Mouse (Mus musculus) kidney, embryonic 16.5 days (tissue): ENCODE measurements around the gene Lmf2. TPM values are rescaled to one million over a fixed set of nuclear protein-coding genes. Genes with fewer than 3 reads are reported as not detected.

Experiments used
- ATAC-seq: fragments of 200-750 bp; cut with Nextera tagmentation; 2 replicates; pipeline ENCODE4 v1.8.0; 2017; ENCODE audit warnings: moderate TSS enrichment; ENCODE audit not compliant: low FRiP score, low TSS enrichment
- H3K27ac ChIP-seq: fragments of 300-500 bp; sonication (generic); 2 replicates; pipeline ENCODE4 v1.5.1; 2014; ENCODE audit warnings: low read length
- H3K27me3 ChIP-seq: fragments of 300-500 bp; sonication (generic); 2 replicates; pipeline ENCODE4 v1.6.1; 2014; ENCODE audit warnings: low read length, control low read depth, mixed read lengths; ENCODE audit not compliant: insufficient read depth
- H3K36me3 ChIP-seq: fragments of 300-500 bp; sonication (generic); 2 replicates; pipeline ENCODE4 v1.6.1; 2014; ENCODE audit warnings: low read length, control low read depth, mixed read lengths; ENCODE audit not compliant: insufficient read depth
- H3K4me1 ChIP-seq: fragments of 300-500 bp; sonication (generic); 2 replicates; pipeline ENCODE4 v1.6.1; 2014; ENCODE audit warnings: low read length, control low read depth, mixed read lengths; ENCODE audit not compliant: insufficient read depth
- H3K4me2 ChIP-seq: fragments of 300-500 bp; sonication (generic); replicated peaks from 2 replicates; pipeline ENCODE4 v1.6.1; 2014; ENCODE audit warnings: low read depth, low read length
- H3K4me3 ChIP-seq: fragments of 300-500 bp; sonication (generic); 2 replicates; pipeline ENCODE4 v1.5.1; 2014; ENCODE audit warnings: mild to moderate bottlenecking, low read length
- H3K9ac ChIP-seq: fragments of 300-500 bp; sonication (generic); replicated peaks from 2 replicates; pipeline ENCODE4 v1.6.1; 2014; ENCODE audit warnings: low read length
- H3K9me3 ChIP-seq: fragments of 300-500 bp; sonication (generic); 2 replicates; pipeline ENCODE4 v1.6.1; 2016; ENCODE audit warnings: low read length, control low read depth
- WGBS: fragments of 180-500 bp; shearing (Covaris S2); extraction: QIAGEN DNeasy Blood & Tissue Kit; methylation state at CpG from one replicate; pipeline ENCODE4 v1.1.7; 2014; 5-methylcytosine and 5-hydroxymethylcytosine counted together
- polyA plus RNA-seq: library from polyadenylated mRNA; unstranded; fragments of >200 nt; fragmentation: Nextera tagmentation; extraction: Ambion mirVana; gene quantifications from 2 replicates; pipeline ENCODE4 v1.2.1, GENCODE M21; 2015

Lmf2 gene
- polyA plus RNA-seq = 68.3 and 79.0 TPM in 2 replicates

- Histone ChIP-seq H3K4me3 (peak within 1 kb of the TSS; percentile 62), H3K27ac (peak within 1 kb of the TSS; percentile 89), H3K9me3 (no peaks in the 10 kb centered on the region), H3K36me3 (peaks cover 31% of the 10 kb centered on the region), H3K27me3 (no peaks in the 10 kb centered on the region), H3K9ac (peak within 1 kb of the TSS; percentile 77), H3K4me2 (peak within 1 kb of the TSS; percentile 80), H3K4me1 (peaks cover 22% of the 10 kb centered on the region)
- WGBS = under 1% methylated on average over 62 of the region's 64 CpGs
- ATAC-seq = peak; percentile 90
Measured at GRCm38 (mm10) chr15:89355241-89356187, at the start of gene Lmf2, which contains the start of gene Ncaph2. Gene Lmf2 (minus strand): TSS chr15:89355659. Gene Ncaph2 (plus strand): TSS chr15:89355719.

DNA sequence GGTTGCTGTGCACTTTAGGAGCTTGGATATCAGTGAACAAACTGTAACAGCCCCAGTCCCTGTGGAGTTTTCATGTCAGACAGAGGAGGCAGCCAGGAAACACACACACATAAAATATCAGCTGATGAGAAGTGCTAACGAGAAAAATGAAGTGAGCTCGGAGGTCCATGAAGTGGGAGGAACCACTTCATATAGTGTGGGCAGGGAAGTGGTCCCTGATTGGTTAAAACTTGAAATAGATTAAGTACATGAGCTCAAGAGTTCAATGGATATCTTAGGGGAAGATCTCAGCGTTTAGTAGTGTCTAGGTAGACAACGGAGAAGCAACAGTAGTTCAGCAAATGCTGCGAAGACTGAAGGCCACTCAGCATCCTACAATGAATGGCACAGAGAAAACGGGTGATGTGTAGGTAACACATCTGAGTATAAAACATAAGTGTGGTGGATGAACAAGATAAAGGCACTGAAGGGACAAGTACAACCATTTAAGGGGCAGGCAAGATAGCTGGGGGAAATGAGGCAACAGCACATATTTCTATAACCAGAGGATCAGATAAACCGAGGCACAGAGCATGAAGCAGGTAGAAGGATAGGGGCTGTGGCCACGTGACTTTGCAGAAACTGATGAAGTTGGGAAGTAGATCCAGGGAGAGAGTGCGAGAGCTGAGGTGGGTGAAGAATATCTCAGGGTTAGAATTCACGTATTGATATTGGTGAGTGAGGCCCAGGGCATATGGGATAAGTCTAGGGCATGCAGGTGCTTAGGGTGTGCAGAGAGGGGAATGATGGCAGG, 49.6 kb upstream of the Lmf2 start:
- Histone ChIP-seq H3K4me1 (no peaks in the 10 kb centered on the region), H3K9ac (no peak overlapping the region), H3K9me3 (peaks cover 14% of the 10 kb centered on the region), H3K27ac (no peak overlapping the region), H3K4me3 (no peak overlapping the region), H3K27me3 (no peaks in the 10 kb centered on the region), H3K4me2 (no peak overlapping the region), H3K36me3 (no peaks in the 10 kb centered on the region)
- 76% methylated on average over 10 of the region's 10 CpGs for WGBS
- ATAC-seq = no peak

DNA sequence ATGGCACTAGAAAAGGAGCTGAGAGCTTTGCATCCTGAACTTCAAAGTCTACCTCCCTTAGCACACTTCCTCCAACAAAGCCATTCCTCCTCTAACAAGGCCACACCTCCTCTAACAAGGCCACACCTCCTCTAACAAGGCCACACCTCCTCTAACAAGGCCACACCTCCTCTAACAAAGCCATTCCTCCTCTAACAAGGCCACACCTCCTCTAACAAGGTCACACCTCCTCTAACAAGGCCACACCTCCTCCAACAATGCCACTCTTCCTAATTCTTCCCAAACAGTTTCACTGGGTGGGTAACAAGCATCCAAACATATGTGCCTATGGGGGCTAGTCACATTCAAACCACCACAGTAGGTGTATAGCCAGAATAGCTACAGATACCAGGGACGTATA, 47.0 kb upstream of the Lmf2 start:
- Histone ChIP-seq H3K4me3 (no peak overlapping the region), H3K4me2 (no peak overlapping the region), H3K4me1 (no peaks in the 10 kb centered on the region), H3K27ac (no peak overlapping the region), H3K36me3 (no peaks in the 10 kb centered on the region), H3K9ac (no peak overlapping the region), H3K27me3 (no peaks in the 10 kb centered on the region), H3K9me3 (no peaks in the 10 kb centered on the region; the same call in 1 of the 2 replicates)
- 88% methylated on average over 1 of the region's 1 CpGs for WGBS
- ATAC-seq = no peak

DNA sequence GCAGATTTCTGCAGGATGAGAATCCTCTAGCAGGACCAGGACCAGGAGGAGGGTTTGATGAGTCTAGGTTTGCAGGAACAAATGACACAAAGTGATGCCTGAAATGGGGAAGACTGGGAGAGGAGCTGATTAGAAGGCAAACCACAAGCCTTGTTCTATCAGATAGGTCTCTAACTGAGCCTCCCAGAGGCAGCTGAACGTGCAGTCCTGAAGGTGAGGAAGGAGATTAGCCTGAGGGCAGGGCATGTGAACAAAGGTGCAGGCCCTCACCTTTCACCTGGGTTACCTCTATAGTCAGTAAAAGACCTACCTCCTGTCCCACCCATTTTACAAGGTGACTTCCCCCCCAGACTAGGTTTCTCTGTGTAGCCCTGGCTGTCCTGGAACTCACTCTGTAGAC, 44.3 kb upstream of the Lmf2 start:
- Histone ChIP-seq H3K27me3 (no peaks in the 10 kb centered on the region), H3K9me3 (no peaks in the 10 kb centered on the region), H3K4me3 (no peak overlapping the region), H3K4me2 (no peak overlapping the region), H3K4me1 (no peaks in the 10 kb centered on the region), H3K9ac (no peak overlapping the region), H3K36me3 (no peaks in the 10 kb centered on the region), H3K27ac (no peak overlapping the region)
- 80% methylated on average over 1 of the region's 1 CpGs for WGBS
- ATAC-seq = no peak

DNA sequence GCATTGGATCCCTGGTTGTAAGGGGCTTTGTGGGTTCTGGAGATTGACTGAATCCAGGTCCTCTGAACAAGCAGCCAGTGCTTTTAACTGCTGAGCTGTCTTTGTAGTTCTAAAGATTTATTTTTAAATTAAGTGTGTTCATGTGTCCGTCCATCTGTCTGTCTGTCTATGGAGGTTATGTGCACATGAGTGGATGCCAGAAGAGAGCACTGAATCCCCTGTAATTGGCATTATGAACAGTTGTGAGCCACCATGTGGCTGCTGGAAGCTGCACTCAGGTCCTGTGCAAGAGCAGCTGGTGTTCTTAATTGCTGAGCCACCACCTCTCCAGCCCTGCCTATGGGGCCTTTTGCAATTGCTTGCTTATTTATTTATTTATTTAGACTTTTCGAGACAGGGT, 42.7 kb upstream of the Lmf2 start:
- Histone ChIP-seq H3K27ac (no peak overlapping the region), H3K4me2 (no peak overlapping the region), H3K9me3 (no peaks in the 10 kb centered on the region), H3K4me1 (no peaks in the 10 kb centered on the region), H3K4me3 (no peak overlapping the region), H3K27me3 (no peaks in the 10 kb centered on the region), H3K9ac (no peak overlapping the region), H3K36me3 (no peaks in the 10 kb centered on the region)
- whole genome bisulfite sequencing = 83% methylated on average over 2 of the region's 2 CpGs
- no peak for ATAC-seq

DNA sequence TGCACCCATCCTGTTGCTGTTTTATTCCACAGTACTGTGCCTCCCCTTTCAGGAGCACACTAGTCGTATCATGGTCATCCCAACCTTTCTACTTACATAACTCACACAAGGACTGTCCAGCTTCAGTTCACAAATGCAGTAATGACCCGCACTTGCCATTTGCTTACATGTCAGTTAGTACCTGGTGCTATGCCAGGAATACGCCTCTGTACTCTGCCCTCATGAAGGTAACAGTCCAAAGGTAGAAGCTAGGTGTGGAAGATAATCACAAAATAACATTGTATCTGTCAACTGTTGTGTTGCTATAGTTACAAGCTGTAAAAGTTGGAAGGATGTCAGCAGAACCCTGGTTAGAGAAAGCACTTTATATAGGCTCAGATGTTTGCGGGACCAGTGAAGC, 41.4 kb upstream of the Lmf2 start:
- Histone ChIP-seq H3K27me3 (no peaks in the 10 kb centered on the region), H3K9me3 (no peaks in the 10 kb centered on the region), H3K36me3 (no peaks in the 10 kb centered on the region), H3K4me3 (no peak overlapping the region), H3K27ac (no peak overlapping the region), H3K4me2 (no peak overlapping the region), H3K4me1 (no peaks in the 10 kb centered on the region), H3K9ac (no peak overlapping the region)
- no peak for ATAC-seq
- 78% methylated on average over 4 of the region's 4 CpGs for WGBS

DNA sequence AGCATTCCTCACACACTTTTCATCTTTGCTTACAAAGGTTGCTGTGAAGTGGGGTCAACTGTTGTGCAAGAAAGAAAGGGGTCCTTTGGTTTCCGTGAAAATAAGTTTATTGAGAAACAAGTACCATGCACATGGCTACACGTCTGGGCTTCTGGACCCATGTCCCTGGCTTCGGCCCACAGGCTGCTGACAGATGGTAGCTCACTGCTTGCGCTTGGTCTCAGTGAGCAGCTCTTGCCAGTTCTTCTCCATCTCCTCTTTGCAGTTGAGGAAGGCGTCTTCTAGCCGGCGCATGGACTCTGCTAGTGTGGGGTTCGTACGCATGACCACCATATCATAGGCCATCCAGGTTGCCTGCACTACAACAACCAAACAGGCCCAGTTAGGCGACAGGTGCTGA, 34.6 kb upstream of the Lmf2 start:
- Histone ChIP-seq H3K36me3 (no peaks in the 10 kb centered on the region), H3K4me1 (no peaks in the 10 kb centered on the region), H3K27ac (no peak overlapping the region), H3K9me3 (no peaks in the 10 kb centered on the region), H3K4me3 (no peak overlapping the region), H3K9ac (no peak overlapping the region), H3K27me3 (no peaks in the 10 kb centered on the region), H3K4me2 (no peak overlapping the region)
- 94% methylated on average over 10 of the region's 10 CpGs for WGBS
- ATAC-seq = no peak

GRCm38 (mm10) chr15:89387127-89387526, 31.7 kb upstream of the Lmf2 start:
- no peak overlapping the region for H3K27ac ChIP-seq
- no peaks in the 10 kb centered on the region for H3K4me1 ChIP-seq
- H3K9me3 ChIP-seq = no peaks in the 10 kb centered on the region
- ATAC-seq = no peak
- H3K9ac ChIP-seq = no peak overlapping the region
- no peaks in the 10 kb centered on the region for H3K27me3 ChIP-seq
- H3K4me2 ChIP-seq = no peak overlapping the region
- WGBS = 44% methylated on average over 12 of the region's 12 CpGs
- H3K36me3 ChIP-seq = no peaks in the 10 kb centered on the region
- H3K4me3 ChIP-seq = no peak overlapping the region

DNA sequence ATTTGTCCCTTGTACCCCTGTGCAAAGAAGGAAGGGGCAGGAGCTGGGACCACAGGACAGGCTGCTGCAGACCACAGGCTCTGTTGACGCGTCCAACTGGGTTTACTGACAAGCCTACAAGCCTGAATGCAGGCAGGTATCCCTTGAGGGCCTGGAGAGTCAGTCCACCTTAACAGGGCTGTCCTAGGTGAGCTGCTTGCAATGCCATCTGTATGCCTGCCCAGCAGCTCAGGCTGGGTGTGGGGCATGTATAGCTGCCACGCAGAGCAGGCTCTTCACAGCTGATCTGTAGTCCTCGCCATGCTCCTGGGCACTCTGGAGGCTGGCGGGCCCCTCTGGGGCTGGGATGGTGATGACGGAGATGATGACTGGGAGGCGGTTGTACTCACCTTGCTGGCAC, 29.2 kb upstream of the Lmf2 start, which contains the start of gene Klhdc7b:
Klhdc7b (plus strand) TSS at position 301 of the 400 bp plus-strand sequence.
- 0 out of 2 replicates have a peak, but pooled peaks have one; percentile 9 for ATAC-seq
- H3K9ac ChIP-seq = no peak within 1 kb of the TSS
- H3K4me1 ChIP-seq = peaks cover under 1% of the 10 kb centered on the region; the same call in 1 of the 2 replicates
- WGBS = 86% methylated on average over 7 of the region's 7 CpGs
- no peak within 1 kb of the TSS for H3K4me3 ChIP-seq
- H3K4me2 ChIP-seq = no peak within 1 kb of the TSS
- H3K9me3 ChIP-seq = no peaks in the 10 kb centered on the region
- peaks cover 11% of the 10 kb centered on the region for H3K27me3 ChIP-seq
- H3K36me3 ChIP-seq = no peaks in the 10 kb centered on the region
- no peak within 1 kb of the TSS for H3K27ac ChIP-seq
